Mouse (Mus musculus): ENCODE data around the gene 4921517D22Rik.

GRCm38 (mm10) chr13:59655718-59656315 lies 38.1 kb downstream of the 4921517D22Rik start:
- TF ChIP-seq CTCF (IDR thresholded peaks at IDR 0.05; ENCODE audit: borderline replicate concordance, insufficient read depth, low read depth, low read length): no peak
- no peak for TF ChIP-seq POLR2A (IDR thresholded peaks at IDR 0.05; ENCODE audit: borderline replicate concordance, insufficient read depth, low read length)

Data from cerebellum, adult 2 months (tissue).